Mouse (Mus musculus) MEL (cell line): ENCODE measurements at regions not wholly inside any gene's neighbourhood (a gene's known extent, or its start where the extent isn't known, plus 50 kb on each side); places are given as distances from the start of the nearest gene placed in this dataset.
"Not testable (repeated sequence)": the region's sequence is repeated elsewhere in the genome, so short reads cannot be mapped to it uniquely, and the experiment has no call there.

Experiments
- DNase-seq: peaks from one replicate; pipeline ENCODE4 v3.0.0; 2011; ENCODE audit warnings: low read depth, low spot score
- H3K27ac ChIP-seq: 2 replicates; pipeline ENCODE4 v1.5.1; 2012; ENCODE audit warnings: low read depth, mild to moderate bottlenecking, control low read depth, low read length, moderate library complexity; ENCODE audit not compliant: control insufficient read depth
- H3K27me3 ChIP-seq, 2 experiments: fragments of 150-350 bp in 1 of 2; sonication (generic) in 1 of 2; 2 replicates each; pipeline ENCODE4 v1.6.1; 2012; ENCODE audit warnings: low read length in 2 of 2, mild to moderate bottlenecking in 2 of 2, improper control_type of control experiment in 1 of 2, moderate library complexity in 1 of 2; ENCODE audit not compliant: insufficient read depth in 2 of 2, control insufficient read depth in 1 of 2
- H3K36me3 ChIP-seq, 2 experiments: 2 replicates each; pipeline ENCODE4 v1.6.1; 2012 to 2014; ENCODE audit warnings: low read length in 2 of 2, improper control_type of control experiment in 1 of 2, inconsistent platforms in 1 of 2, mild to moderate bottlenecking in 1 of 2; ENCODE audit not compliant: insufficient read depth in 2 of 2, control insufficient read depth in 1 of 2
- H3K4me1 ChIP-seq, 2 experiments: fragments of 150-350 bp in 1 of 2; sonication (generic) in 1 of 2; 2 replicates each; pipeline ENCODE4 v1.6.1; 2012; ENCODE audit warnings: low read length in 2 of 2, improper control_type of control experiment in 1 of 2, mild to moderate bottlenecking in 1 of 2; ENCODE audit not compliant: insufficient read depth in 2 of 2, control insufficient read depth in 1 of 2
- H3K4me3 ChIP-seq, 2 experiments: fragments of 150-350 bp in 1 of 2; sonication (generic) in 1 of 2; 2 replicates each; pipeline ENCODE4 v1.5.1; 2012; ENCODE audit warnings: low read depth in 2 of 2, low read length in 2 of 2, mild to moderate bottlenecking in 2 of 2, moderate library complexity in 2 of 2, control low read depth in 1 of 2, improper control_type of control experiment in 1 of 2; ENCODE audit not compliant: control insufficient read depth in 1 of 2, insufficient read depth in 1 of 2
- H3K79me2 ChIP-seq: 2 replicates; pipeline ENCODE4 v1.6.1; 2012; ENCODE audit warnings: mild to moderate bottlenecking, low read length, moderate library complexity; ENCODE audit not compliant: control insufficient read depth, poor library complexity, insufficient read depth
- H3K9ac ChIP-seq: 2 replicates; pipeline ENCODE4 v1.6.1; 2012; ENCODE audit warnings: low read depth, mild to moderate bottlenecking, control low read depth, low read length, moderate library complexity; ENCODE audit not compliant: control insufficient read depth, poor library complexity, severe bottlenecking
- H3K9me3 ChIP-seq: fragments of 150-350 bp; sonication (generic); replicated peaks from 2 replicates; pipeline ENCODE4 v1.6.1; 2012; ENCODE audit warnings: mild to moderate bottlenecking, low read length, improper control_type of control experiment, moderate library complexity; ENCODE audit not compliant: insufficient read depth
- CHD1 ChIP-seq: IDR thresholded peaks from 2 replicates; pipeline ENCODE4 v1.6.1; 2012; ENCODE audit warnings: low read depth, mild to moderate bottlenecking, inconsistent platforms, low read length, improper control_type of control experiment
- CTCF ChIP-seq, 3 experiments: IDR thresholded peaks in 2 of 3; conservative IDR thresholded peaks in 1 of 3; 2 replicates each; pipeline ENCODE4 v1.5.1; 2011 to 2012; ENCODE audit warnings: low read length in 3 of 3, low read depth in 2 of 3, mild to moderate bottlenecking in 2 of 3, improper control_type of control experiment in 1 of 3, inconsistent platforms in 1 of 3, mixed read lengths in 1 of 3, moderate library complexity in 1 of 3; ENCODE audit not compliant: control insufficient read depth in 1 of 3, insufficient read depth in 1 of 3, poor library complexity in 1 of 3, severe bottlenecking in 1 of 3
- E2F4 ChIP-seq: IDR thresholded peaks from 2 replicates; pipeline ENCODE4 v1.6.1; 2011; ENCODE audit warnings: low read depth, low read length, improper control_type of control experiment, borderline replicate concordance
- ELF1 ChIP-seq: IDR thresholded peaks from 2 replicates; pipeline ENCODE4 v1.6.1; 2014; ENCODE audit warnings: low read depth, mild to moderate bottlenecking, inconsistent platforms, low read length, improper control_type of control experiment, moderate library complexity
- EP300 ChIP-seq, 2 experiments: IDR thresholded peaks; 2 replicates each; pipeline ENCODE4 v1.6.1; 2011; ENCODE audit warnings: improper control_type of control experiment in 2 of 2, low read length in 2 of 2, low read depth in 1 of 2, mild to moderate bottlenecking in 1 of 2
- GATA1 ChIP-seq: IDR thresholded peaks from 2 replicates; pipeline ENCODE4 v1.6.1; 2011; ENCODE audit warnings: low read depth, low read length, improper control_type of control experiment
- MAFK ChIP-seq: IDR thresholded peaks from 2 replicates; pipeline ENCODE4 v1.6.1; 2011; ENCODE audit warnings: low read depth, mild to moderate bottlenecking, low read length, improper control_type of control experiment, borderline replicate concordance
- MEF2A ChIP-seq: IDR thresholded peaks from 2 replicates; pipeline ENCODE4 v1.6.1; 2014; ENCODE audit warnings: low read depth, mild to moderate bottlenecking, inconsistent platforms, low read length, improper control_type of control experiment; ENCODE audit not compliant: poor library complexity, insufficient replicate concordance, severe bottlenecking; ENCODE audit errors: extremely low read depth
- MYC ChIP-seq: IDR thresholded peaks from 2 replicates; pipeline ENCODE4 v1.6.1; 2011; ENCODE audit warnings: low read depth, mild to moderate bottlenecking, low read length, improper control_type of control experiment, moderate library complexity
- POLR2AphosphoS5 ChIP-seq: IDR thresholded peaks from 2 replicates; pipeline ENCODE4 v1.6.1; 2012; ENCODE audit warnings: low read depth, borderline replicate concordance, mild to moderate bottlenecking, inconsistent platforms, low read length, moderate library complexity, mixed read lengths
- RAD21 ChIP-seq: IDR thresholded peaks from 2 replicates; pipeline ENCODE4 v1.6.1; 2011; ENCODE audit warnings: mild to moderate bottlenecking, low read depth, low read length, improper control_type of control experiment
- RCOR1 ChIP-seq: IDR thresholded peaks from 2 replicates; pipeline ENCODE4 v1.6.1; 2012; ENCODE audit warnings: low read depth, mild to moderate bottlenecking, inconsistent platforms, low read length, improper control_type of control experiment
- SIN3A ChIP-seq: IDR thresholded peaks from 2 replicates; pipeline ENCODE4 v1.6.1; 2012; ENCODE audit warnings: low read length, improper control_type of control experiment, inconsistent platforms
- SMC3 ChIP-seq: IDR thresholded peaks from 2 replicates; pipeline ENCODE4 v1.6.1; 2011; ENCODE audit warnings: low read depth, low read length, improper control_type of control experiment
- TAL1 ChIP-seq: IDR thresholded peaks from 2 replicates; pipeline ENCODE4 v1.6.1; 2012; ENCODE audit warnings: mild to moderate bottlenecking, inconsistent platforms, low read length, moderate library complexity, mixed read lengths
- TCF12 ChIP-seq: IDR thresholded peaks from 2 replicates; pipeline ENCODE4 v1.6.1; 2014; ENCODE audit warnings: low read depth, mild to moderate bottlenecking, inconsistent platforms, low read length, improper control_type of control experiment, moderate library complexity
- UBTF ChIP-seq: IDR thresholded peaks from 2 replicates; pipeline ENCODE4 v1.6.1; 2012; ENCODE audit warnings: low read depth, mild to moderate bottlenecking, inconsistent platforms, low read length, improper control_type of control experiment, moderate library complexity, borderline replicate concordance; ENCODE audit not compliant: insufficient read depth
- USF1 ChIP-seq: IDR thresholded peaks from 2 replicates; pipeline ENCODE4 v1.6.1; 2014; ENCODE audit warnings: low read depth, mild to moderate bottlenecking, inconsistent platforms, low read length, improper control_type of control experiment, moderate library complexity
- ZKSCAN1 ChIP-seq: IDR thresholded peaks from 2 replicates; pipeline ENCODE4 v1.6.1; 2012; ENCODE audit warnings: low read depth, mild to moderate bottlenecking, inconsistent platforms, low read length, improper control_type of control experiment, moderate library complexity
- ZMIZ1 ChIP-seq: IDR thresholded peaks from 2 replicates; pipeline ENCODE4 v1.6.1; 2012; ENCODE audit warnings: low read depth, mild to moderate bottlenecking, inconsistent platforms, low read length, improper control_type of control experiment, moderate library complexity
- ZNF384 ChIP-seq: IDR thresholded peaks from 2 replicates; pipeline ENCODE4 v1.6.1; 2012; ENCODE audit warnings: low read depth, mild to moderate bottlenecking, inconsistent platforms, low read length, improper control_type of control experiment

- no peak overlapping the region for H3K4me3 ChIP-seq
- H3K79me2 ChIP-seq = no peaks in the 10 kb centered on the region
- no peaks in the 10 kb centered on the region for H3K36me3 ChIP-seq
- no peaks in the 10 kb centered on the region for H3K4me1 ChIP-seq
- no peak for TF ChIP-seq EP300 (IDR thresholded peaks at IDR 0.05; ENCODE audit: low read depth in 1 of 2, low read length in 2 of 2)
- no peak for TF ChIP-seq GATA1
- TF ChIP-seq ZKSCAN1 = no peak
- TF ChIP-seq TCF12 = no peak
- no peak for TF ChIP-seq TAL1
- TF ChIP-seq UBTF = no peak
- no peak for TF ChIP-seq MAFK
- TF ChIP-seq MYC = no peak
- TF ChIP-seq MEF2A = no peak
- no peak for TF ChIP-seq CTCF (IDR thresholded peaks at IDR 0.05 in 2 of 3, conservative IDR thresholded peaks at IDR 0.05 in 1 of 3; ENCODE audit: control insufficient read depth in 1 of 3, insufficient read depth in 1 of 3, low read depth in 2 of 3, low read length in 3 of 3, poor library complexity in 1 of 3, severe bottlenecking in 1 of 3)
- no peak for TF ChIP-seq RAD21
- TF ChIP-seq SIN3A = no peak
- TF ChIP-seq ELF1 = no peak
- TF ChIP-seq SMC3 = no peak
- TF ChIP-seq POLR2AphosphoS5 = no peak
- no peak for TF ChIP-seq ZNF384
- TF ChIP-seq, all 39 proteins: peak for 0
- Histone ChIP-seq H3K9ac (no peak overlapping the region), H3K27me3 (no peaks in the 10 kb centered on the region), H3K27ac (no peak overlapping the region), H3K9me3 (no peaks in the 10 kb centered on the region)
- DNase-seq = no peak
These were observed 197.2 kb downstream of the Basp1 start for GRCm38 (mm10) chr15:25216375-25216774.

DNA sequence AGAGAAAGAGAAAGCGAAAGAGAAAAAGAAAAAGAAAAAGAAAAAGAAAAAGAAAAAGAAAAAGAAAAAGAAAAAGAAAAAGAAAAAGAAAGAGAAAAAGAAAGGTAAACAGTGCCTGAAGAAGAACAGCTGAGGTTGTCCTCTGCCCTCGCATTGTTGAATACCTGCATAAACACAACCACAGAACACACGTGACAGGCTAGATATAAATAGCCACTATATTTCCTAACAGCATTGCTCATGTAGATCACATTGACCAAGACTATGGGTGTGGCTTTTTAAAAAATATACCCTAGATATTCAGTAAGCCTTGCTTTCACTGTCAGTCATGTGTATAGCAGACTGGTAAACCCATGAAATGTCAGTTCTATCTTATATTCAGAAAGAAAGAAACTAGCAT lies 211.5 kb downstream of the Basp1 start:
- TF ChIP-seq CHD1 (no peak), E2F4 (no peak), RCOR1 (no peak), USF1 (0 out of 2 replicates have a peak, but pooled peaks have one; percentile 29), ZMIZ1 (no peak)
- TF ChIP-seq, all 39 proteins: peak for 1
- Histone ChIP-seq H3K27ac (no peak overlapping the region), H3K9ac (no peak overlapping the region), H3K79me2 (no peaks in the 10 kb centered on the region), H3K4me3 (no peak overlapping the region), H3K4me1 (no peaks in the 10 kb centered on the region), H3K36me3 (no peaks in the 10 kb centered on the region), H3K9me3 (no peaks in the 10 kb centered on the region), H3K27me3 (no peaks in the 10 kb centered on the region; a peak in 1 of 4 replicates)
- no peak for DNase-seq

DNA sequence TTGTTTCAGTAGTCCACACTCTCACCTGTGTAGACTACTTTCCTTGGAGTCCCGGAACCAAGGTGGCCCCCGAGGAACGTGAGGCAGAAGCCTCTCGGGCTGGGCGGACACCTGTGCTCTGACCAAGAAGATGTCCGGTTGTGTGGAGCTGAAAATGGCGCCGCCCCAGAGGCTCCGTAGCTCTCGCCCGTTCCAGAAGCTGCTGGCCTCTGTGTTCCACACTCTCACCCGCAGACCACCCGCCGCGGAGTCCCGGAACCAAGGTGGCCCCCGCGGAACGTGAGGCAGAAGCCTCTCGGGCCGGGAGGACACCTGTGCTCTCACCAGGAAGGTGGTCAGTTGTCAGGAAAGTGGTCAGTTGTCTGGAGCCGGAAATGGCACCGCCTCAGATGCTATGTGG lies 213.3 kb downstream of the Basp1 start:
- H3K36me3 ChIP-seq, H3K79me2 ChIP-seq, DNase-seq, H3K27me3 ChIP-seq, H3K27ac ChIP-seq, H3K4me1 ChIP-seq, H3K9ac ChIP-seq, H3K9me3 ChIP-seq, H3K4me3 ChIP-seq: not testable (repeated sequence)
